Mouse (Mus musculus) brain, embryonic 14.5 days (tissue): ENCODE measurements around the gene Snx17.
A peak's percentile ranks its signal among the peaks of the same experiment; 100 is the strongest.

ENCODE experiments used
- CTCF ChIP-seq: fragments of 200-500 bp; IDR thresholded peaks from 2 replicates; pipeline ENCODE4 v1.5.1; 2012; ENCODE audit warnings: inconsistent platforms, mild to moderate bottlenecking, moderate library complexity, borderline replicate concordance; ENCODE audit not compliant: insufficient read depth, insufficient read length; ENCODE audit errors: extremely low read depth
- POLR2A ChIP-seq: fragments of 200-500 bp; IDR thresholded peaks from 2 replicates; pipeline ENCODE4 v1.6.1; 2012; ENCODE audit warnings: mild to moderate bottlenecking, inconsistent platforms, borderline replicate concordance; ENCODE audit not compliant: poor library complexity, insufficient read depth, insufficient read length, severe bottlenecking; ENCODE audit errors: extremely low read depth

DNA sequence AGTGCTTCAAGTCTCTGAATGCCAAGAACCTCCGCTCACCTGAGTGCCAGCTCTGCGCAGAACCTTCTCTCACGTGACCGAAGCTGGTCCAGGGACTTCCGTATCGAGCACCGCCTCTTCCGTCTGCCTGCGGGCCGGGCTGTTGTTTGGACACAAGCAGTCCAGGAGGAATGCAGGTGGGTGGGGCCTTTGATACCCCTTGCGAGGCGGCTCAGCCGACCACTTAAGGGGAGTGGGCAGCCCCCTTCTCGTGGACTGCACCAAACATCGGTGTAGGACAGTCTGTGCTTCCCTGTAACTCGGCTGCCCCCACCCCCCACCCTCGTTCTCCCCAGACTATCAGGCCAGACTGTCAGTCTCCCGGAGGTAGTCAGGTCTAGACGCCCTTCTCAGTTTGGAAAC lies 38.9 kb upstream of the Snx17 start, which contains the start of gene Mpv17:
- TF ChIP-seq POLR2A (peak; percentile 63; the same call in 1 of the 2 replicates), CTCF (no peak)
